Mouse (Mus musculus): Measurements from ENCODE around the gene Gpr162. TPM values are rescaled to one million over a fixed set of nuclear protein-coding genes. Genes with fewer than 3 reads are reported as not detected.

Gene Gpr162
- polyA plus RNA-seq, 1 experiment from 2014 or later, result 11.3 TPM

Other genes starting within 250 kb of the Gpr162 start
- not detected in 2 replicates for gene C1s2, start 227.9 kb downstream of the Gpr162 start, polyA plus RNA-seq (2016; fragmentation: Nextera tagmentation; extraction: Ambion mirVana)
- gene Lpcat3, start 201.0 kb downstream of the Gpr162 start, polyA plus RNA-seq (2016; fragmentation: Nextera tagmentation; extraction: Ambion mirVana), result 45.3 and 48.6 TPM in 2 replicates
- gene Emg1, start 151.8 kb downstream of the Gpr162 start, polyA plus RNA-seq (2016; fragmentation: Nextera tagmentation; extraction: Ambion mirVana), result 131 and 138 TPM in 2 replicates
- 291 and 292 TPM in 2 replicates for gene Phb2, start 151.6 kb downstream of the Gpr162 start, polyA plus RNA-seq (2016; fragmentation: Nextera tagmentation; extraction: Ambion mirVana)
- gene Ptpn6, start 125.3 kb downstream of the Gpr162 start, polyA plus RNA-seq (2016; fragmentation: Nextera tagmentation; extraction: Ambion mirVana), result 5.6 TPM in 2 replicates
- 519 and 565 TPM in 2 replicates for gene Grcc10, start 122.6 kb downstream of the Gpr162 start, polyA plus RNA-seq (2016; fragmentation: Nextera tagmentation; extraction: Ambion mirVana)
- not detected in 2 replicates for gene Gm45234, start 108.0 kb downstream of the Gpr162 start, polyA plus RNA-seq (2016; fragmentation: Nextera tagmentation; extraction: Ambion mirVana)
- 20.3 and 20.6 TPM in 2 replicates for gene Atn1, start 107.5 kb downstream of the Gpr162 start, polyA plus RNA-seq (2016; fragmentation: Nextera tagmentation; extraction: Ambion mirVana)
- 18.7 and 19.6 TPM in 2 replicates for gene Eno2, start 94.3 kb downstream of the Gpr162 start, polyA plus RNA-seq (2016; fragmentation: Nextera tagmentation; extraction: Ambion mirVana)
- 3.9 and 5.2 TPM in 2 replicates for gene Lrrc23, start 84.3 kb downstream of the Gpr162 start, polyA plus RNA-seq (2016; fragmentation: Nextera tagmentation; extraction: Ambion mirVana)
- gene Spsb2, start 55.3 kb downstream of the Gpr162 start, polyA plus RNA-seq (2016; fragmentation: Nextera tagmentation; extraction: Ambion mirVana), result 8.7 and 9.2 TPM in 2 replicates
- 481 and 483 TPM in 2 replicates for gene Tpi1, start 49.7 kb downstream of the Gpr162 start, polyA plus RNA-seq (2016; fragmentation: Nextera tagmentation; extraction: Ambion mirVana)
- 200 and 202 TPM in 2 replicates for gene Usp5, start 34.5 kb downstream of the Gpr162 start, polyA plus RNA-seq (2016; fragmentation: Nextera tagmentation; extraction: Ambion mirVana)
- gene Cdca3, start 34.4 kb downstream of the Gpr162 start, polyA plus RNA-seq (2016; fragmentation: Nextera tagmentation; extraction: Ambion mirVana), result 111 and 120 TPM in 2 replicates
- 0.52 and 0.92 TPM in 2 replicates for gene Gnb3, start 23.7 kb downstream of the Gpr162 start, polyA plus RNA-seq (2016; fragmentation: Nextera tagmentation; extraction: Ambion mirVana)
- 34.5 and 39.6 TPM in 2 replicates for gene P3h3, start 6.2 kb downstream of the Gpr162 start, polyA plus RNA-seq (2016; fragmentation: Nextera tagmentation; extraction: Ambion mirVana)
- gene Cd4, start 24.2 kb upstream of the Gpr162 start, polyA plus RNA-seq (2016; fragmentation: Nextera tagmentation; extraction: Ambion mirVana), result 0.06 TPM in 1 of 2 replicates, not detected in the other
- gene Lag3, start 47.7 kb upstream of the Gpr162 start, polyA plus RNA-seq (2016; fragmentation: Nextera tagmentation; extraction: Ambion mirVana), result 1.9 and 2.1 TPM in 2 replicates
- gene Ptms, start 56.1 kb upstream of the Gpr162 start, polyA plus RNA-seq (2016; fragmentation: Nextera tagmentation; extraction: Ambion mirVana), result 637 and 707 TPM in 2 replicates
- 462 and 488 TPM in 2 replicates for gene Mlf2, start 67.4 kb upstream of the Gpr162 start, polyA plus RNA-seq (2016; fragmentation: Nextera tagmentation; extraction: Ambion mirVana)
- 99.5 and 101 TPM in 2 replicates for gene Cops7a, start 101.6 kb upstream of the Gpr162 start, polyA plus RNA-seq (2016; fragmentation: Nextera tagmentation; extraction: Ambion mirVana)
- gene Pianp, start 132.7 kb upstream of the Gpr162 start, polyA plus RNA-seq (2016; fragmentation: Nextera tagmentation; extraction: Ambion mirVana), result 8.6 and 8.9 TPM in 2 replicates
- gene Zfp384, start 145.2 kb upstream of the Gpr162 start, polyA plus RNA-seq (2016; fragmentation: Nextera tagmentation; extraction: Ambion mirVana), result 21.6 and 22.3 TPM in 2 replicates
- gene Ing4, start 175.8 kb upstream of the Gpr162 start, polyA plus RNA-seq (2016; fragmentation: Nextera tagmentation; extraction: Ambion mirVana), result 151 and 159 TPM in 2 replicates
- gene Acrbp, start 185.7 kb upstream of the Gpr162 start, polyA plus RNA-seq (2016; fragmentation: Nextera tagmentation; extraction: Ambion mirVana), result 16.0 and 18.3 TPM in 2 replicates
- 0.33 and 0.40 TPM in 2 replicates for gene Lpar5, start 203.9 kb upstream of the Gpr162 start, polyA plus RNA-seq (2016; fragmentation: Nextera tagmentation; extraction: Ambion mirVana)
- gene Chd4, start 232.0 kb upstream of the Gpr162 start, polyA plus RNA-seq (2016; fragmentation: Nextera tagmentation; extraction: Ambion mirVana), result 131 and 133 TPM in 2 replicates